Mouse (Mus musculus) liver, adult (tissue): ENCODE measurements at regions not wholly inside any gene's neighbourhood (a gene's known extent, or its start where the extent isn't known, plus 50 kb on each side); places are given as distances from the start of the nearest gene placed in this dataset.

ENCODE experiments used
- GATA4 ChIP-seq: IDR thresholded peaks from 2 replicates; pipeline ENCODE4 v1.6.1; 2014; ENCODE audit warnings: mild to moderate bottlenecking, low read length; ENCODE audit not compliant: insufficient replicate concordance

DNA sequence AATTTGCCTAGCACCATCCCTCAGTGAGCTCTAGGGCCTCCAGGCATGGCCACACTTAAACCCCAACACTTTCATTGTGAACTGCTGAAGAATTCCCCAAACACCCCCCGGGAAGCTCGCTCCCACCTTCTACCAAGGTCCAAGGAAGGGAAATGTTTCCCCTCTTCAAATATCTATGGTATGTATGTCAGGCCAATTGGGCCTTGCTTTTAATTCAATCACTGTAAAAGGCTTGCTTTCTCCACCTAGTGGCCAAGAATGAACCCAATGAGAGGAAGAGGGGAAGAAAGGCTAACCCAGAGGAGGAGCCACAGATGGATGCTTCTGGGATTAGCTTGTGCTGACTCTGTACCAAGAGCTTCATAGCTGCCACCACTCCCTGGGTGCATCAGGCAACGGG is 336.3 kb upstream of the Tgfbr2 start:
- TF ChIP-seq GATA4 = no peak

DNA sequence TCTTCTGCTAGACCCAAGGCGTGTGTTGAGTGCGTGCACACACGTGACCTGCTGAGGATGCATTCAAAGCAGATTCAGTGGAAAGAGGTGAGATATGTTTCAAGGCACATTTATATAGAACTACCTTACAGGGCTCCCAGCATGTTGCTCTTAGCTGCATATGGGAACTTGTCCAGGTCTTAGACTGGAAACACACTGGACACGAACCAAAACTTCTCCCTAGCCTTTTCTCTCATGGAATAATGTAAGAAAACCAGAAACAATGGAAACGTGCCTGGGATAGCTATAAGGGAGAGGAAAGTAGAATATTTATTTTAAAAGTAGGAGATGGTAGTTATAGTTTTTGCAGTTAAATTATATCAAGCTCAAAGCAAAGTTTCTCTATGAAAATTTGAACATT is 332.6 kb upstream of the Tgfbr2 start:
- TF ChIP-seq GATA4 = no peak

DNA sequence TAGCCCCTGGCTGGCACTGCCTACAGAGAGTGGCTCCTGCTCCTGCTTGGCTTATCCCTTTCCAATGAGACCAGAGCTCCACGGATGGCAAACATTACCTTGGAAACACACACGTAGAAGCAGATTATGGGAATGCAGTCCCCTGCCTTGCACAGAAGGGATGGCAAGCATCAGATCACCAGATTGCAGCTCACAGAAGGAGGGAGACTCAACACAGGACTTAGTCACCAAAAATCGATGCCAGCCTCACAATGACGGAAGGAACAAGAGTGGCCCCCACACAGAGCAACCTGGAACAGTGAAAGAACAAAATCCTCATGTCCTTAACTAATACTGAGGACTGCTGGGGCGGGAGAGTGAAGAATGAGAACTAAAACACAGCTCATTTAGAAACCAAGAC is 327.7 kb upstream of the Tgfbr2 start:
- no peak for TF ChIP-seq GATA4

DNA sequence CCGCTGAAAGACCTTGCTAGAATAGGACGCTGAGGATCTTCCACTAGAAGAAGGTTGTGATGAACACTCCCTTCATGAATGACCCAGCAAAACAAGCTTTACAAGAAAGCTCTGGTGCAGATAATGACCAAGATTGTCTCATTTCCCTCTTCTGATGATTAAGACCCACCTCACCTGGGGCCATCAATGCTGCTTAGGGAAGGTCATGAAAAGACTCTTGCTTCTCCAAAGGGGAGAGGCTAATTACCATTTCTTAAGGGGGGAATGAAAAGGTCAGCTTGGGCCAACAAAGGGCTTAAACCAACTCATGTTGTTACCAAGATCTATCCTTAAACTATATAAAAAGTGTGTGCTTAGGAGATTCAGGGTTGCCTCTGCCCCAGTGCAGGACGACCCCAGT is 325.8 kb upstream of the Tgfbr2 start:
- no peak for TF ChIP-seq GATA4

DNA sequence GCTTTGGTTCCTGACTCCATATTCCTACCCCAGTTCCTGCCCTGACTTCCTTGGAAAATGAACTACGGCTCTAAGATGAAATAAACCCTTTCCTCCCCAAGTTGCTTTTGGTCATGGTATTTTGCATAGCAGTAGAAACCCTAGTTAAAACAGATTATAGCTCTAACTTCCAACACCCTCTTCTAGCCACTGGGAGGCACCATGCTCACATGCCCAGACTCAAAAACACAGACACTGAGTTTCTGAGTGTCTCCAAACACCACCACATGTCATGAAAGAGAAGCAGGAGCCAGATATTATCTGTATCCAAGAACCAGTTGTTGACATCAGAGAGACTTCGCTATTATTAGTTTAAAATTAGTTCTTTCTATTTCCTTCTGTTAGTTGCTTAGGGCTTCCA is 316.1 kb upstream of the Tgfbr2 start:
- TF ChIP-seq GATA4 = no peak

GRCm38 (mm10) chr9:116489787-116490186 is 314.6 kb upstream of the Tgfbr2 start:
- TF ChIP-seq GATA4 = no peak

- TF ChIP-seq GATA4 = no peak
Measured at GRCm38 (mm10) chr9:116489273-116489672, 314.1 kb upstream of the Tgfbr2 start.

- TF ChIP-seq GATA4 = no peak
Measured at GRCm38 (mm10) chr9:116477309-116477708, 302.1 kb upstream of the Tgfbr2 start.

DNA sequence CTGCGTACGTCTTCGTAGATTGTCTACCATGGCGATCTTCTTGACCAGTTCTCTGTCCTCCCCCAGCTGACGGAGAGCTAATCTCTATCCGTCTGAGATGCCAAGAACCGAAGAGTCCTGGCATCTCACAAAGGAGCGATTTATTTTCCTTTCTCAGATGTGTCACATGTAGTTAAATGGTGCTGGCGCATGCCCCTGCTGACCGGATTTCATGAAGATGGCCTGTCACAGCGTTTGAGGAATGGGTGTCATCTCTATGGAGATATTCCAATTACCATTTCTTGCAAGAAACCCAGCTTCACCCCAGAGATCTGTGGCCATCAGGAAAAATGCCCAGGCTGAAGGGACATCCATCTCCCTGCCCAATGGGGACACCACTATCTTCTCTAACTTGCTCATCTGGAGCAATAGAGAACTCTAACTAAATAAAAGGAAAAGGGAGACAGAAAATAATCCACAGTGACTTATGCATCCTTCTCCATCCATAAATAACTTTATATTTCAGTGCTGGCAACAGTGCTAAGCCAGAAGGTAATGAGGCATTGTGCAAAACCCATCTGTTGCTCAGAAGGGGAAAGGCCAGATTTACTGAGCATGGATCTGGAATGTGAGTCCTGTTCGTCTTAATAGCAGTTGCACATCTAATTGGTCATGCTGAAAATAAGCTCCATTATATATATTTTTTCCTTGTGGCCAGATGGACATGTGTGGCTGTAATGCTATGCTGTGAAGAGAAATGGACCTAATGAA is 300.2 kb upstream of the Tgfbr2 start:
- no peak for TF ChIP-seq GATA4

GRCm38 (mm10) chr9:116472855-116473254 is 297.7 kb upstream of the Tgfbr2 start:
- no peak for TF ChIP-seq GATA4

GRCm38 (mm10) chr9:116468569-116469250 is 293.6 kb upstream of the Tgfbr2 start:
- no peak for TF ChIP-seq GATA4

- no peak for TF ChIP-seq GATA4
Measured at GRCm38 (mm10) chr9:116466336-116466735, 291.2 kb upstream of the Tgfbr2 start.

DNA sequence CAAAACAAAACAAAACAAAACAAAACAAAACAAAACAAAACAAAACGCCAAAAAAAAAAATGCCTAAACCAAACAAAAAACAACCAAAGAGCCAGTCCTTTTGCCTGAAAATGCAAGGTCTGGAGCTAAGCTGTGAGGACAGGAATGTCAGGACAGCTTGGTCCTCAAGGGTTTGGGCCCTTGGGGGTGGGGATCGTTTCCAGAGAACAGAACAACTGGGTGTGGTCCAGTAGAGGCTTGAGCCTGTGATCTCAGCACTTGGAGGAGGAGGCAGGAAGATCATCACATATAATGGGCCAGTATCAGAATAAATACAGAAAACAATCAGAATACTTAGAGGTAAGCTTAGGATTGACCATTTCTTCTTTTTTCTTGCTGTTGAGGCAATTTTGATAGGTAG is 289.5 kb upstream of the Tgfbr2 start:
- TF ChIP-seq GATA4 = no peak

DNA sequence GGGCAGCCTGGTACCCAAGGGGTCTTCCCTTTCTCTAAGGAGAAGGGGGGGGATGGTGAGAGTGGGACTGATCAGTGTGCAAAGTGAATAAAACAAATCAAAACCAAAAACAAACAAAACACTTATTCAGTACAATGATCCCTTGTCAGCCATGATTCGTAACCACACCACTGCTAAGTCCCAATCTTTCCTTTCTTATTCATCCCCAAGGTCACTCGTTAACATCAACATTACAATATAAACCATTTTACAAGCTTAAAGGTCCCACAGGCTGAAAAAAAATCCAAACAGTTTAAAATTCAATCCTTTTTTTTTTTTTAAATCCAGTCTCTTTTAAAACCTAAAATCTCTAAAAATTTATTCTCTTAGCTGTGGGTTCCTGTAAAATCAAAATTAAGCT is 287.1 kb upstream of the Tgfbr2 start:
- TF ChIP-seq GATA4 = no peak

DNA sequence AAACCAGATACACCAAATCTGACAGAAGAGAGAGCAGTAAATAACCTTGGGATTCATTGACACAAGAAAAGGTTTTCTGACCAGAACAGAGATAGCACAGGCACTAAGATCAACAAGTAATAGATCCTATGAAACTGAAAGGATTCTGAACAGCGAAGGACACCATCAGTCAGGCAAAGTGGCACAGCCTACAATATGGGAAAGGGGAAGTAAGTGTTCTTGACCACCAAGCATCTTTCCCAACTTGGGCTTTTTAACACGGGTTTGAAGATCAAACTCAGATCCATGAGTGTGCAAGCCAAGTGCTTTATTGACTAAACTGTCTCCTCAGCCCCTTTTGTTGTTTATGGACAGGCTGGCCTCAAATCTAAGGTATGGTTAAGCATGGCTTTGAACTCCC is 284.9 kb upstream of the Tgfbr2 start:
- TF ChIP-seq GATA4 = no peak

DNA sequence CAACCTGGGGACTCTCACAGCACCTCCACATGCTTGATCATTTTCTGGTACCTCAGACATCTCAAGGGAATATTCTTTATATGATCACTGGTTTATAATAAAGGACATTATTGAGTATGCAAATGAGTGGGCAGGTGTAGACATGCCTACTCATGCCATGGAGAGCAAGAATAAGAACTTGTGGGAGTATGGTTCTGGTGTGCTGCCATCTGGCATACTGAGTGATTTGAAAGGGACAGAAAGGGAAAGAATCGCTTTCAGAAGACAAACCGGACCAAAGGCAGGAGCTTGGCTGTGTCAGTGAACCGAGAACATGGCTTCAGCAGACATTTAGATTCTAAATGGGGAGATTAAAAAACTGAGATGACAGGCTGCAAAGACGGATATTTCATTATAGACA is 276.9 kb upstream of the Tgfbr2 start:
- no peak for TF ChIP-seq GATA4

GRCm38 (mm10) chr9:116450829-116451228 is 275.7 kb upstream of the Tgfbr2 start:
- TF ChIP-seq GATA4 = no peak
